Mouse (Mus musculus): ENCODE data around the gene Rbms3. TPM values are rescaled to one million over a fixed set of nuclear protein-coding genes. Genes with fewer than 3 reads are reported as not detected.

The Rbms3 gene
- polyA plus RNA-seq, 1 experiment from 2014 or later: 43.1 TPM

- no peak overlapping the region for H3K4me2 ChIP-seq (ENCODE audit: low read depth, low read length)
- H3K4me3 ChIP-seq (ENCODE audit: low read length): no peak overlapping the region
- no peaks in the 10 kb centered on the region for H3K27me3 ChIP-seq (replicated peaks; ENCODE audit: control insufficient read depth, insufficient read depth, low read length)
- peaks cover 5% of the 10 kb centered on the region; the same call in 1 of the 2 replicates for H3K4me1 ChIP-seq (ENCODE audit: control insufficient read depth, insufficient read depth, low read length)
- no peak overlapping the region for H3K27ac ChIP-seq (ENCODE audit: low read length)
- no peaks in the 10 kb centered on the region for H3K36me3 ChIP-seq (ENCODE audit: control insufficient read depth, insufficient read depth, low read length)
- H3K9ac ChIP-seq (ENCODE audit: low read depth, low read length): no peak overlapping the region
- no peaks in the 10 kb centered on the region for H3K9me3 ChIP-seq (ENCODE audit: control insufficient read depth, low read length)
- WGBS: 45% methylated on average over 8 of the region's 8 CpGs
- ATAC-seq: no peak
These were observed 552.9 kb downstream of the Rbms3 start for GRCm38 (mm10) chr9:117076785-117077184.

GRCm38 (mm10) chr9:117072433-117073099 is 557.1 kb downstream of the Rbms3 start:
- Histone ChIP-seq H3K4me3 (ENCODE audit: low read length) (no peak overlapping the region), H3K27me3 (replicated peaks; ENCODE audit: control insufficient read depth, insufficient read depth, low read length) (no peaks in the 10 kb centered on the region), H3K27ac (ENCODE audit: low read length) (no peak overlapping the region), H3K9me3 (ENCODE audit: control insufficient read depth, low read length) (no peaks in the 10 kb centered on the region), H3K4me1 (ENCODE audit: control insufficient read depth, insufficient read depth, low read length) (no peaks in the 10 kb centered on the region), H3K4me2 (ENCODE audit: low read depth, low read length) (no peak overlapping the region), H3K36me3 (ENCODE audit: control insufficient read depth, insufficient read depth, low read length) (no peaks in the 10 kb centered on the region), H3K9ac (ENCODE audit: low read depth, low read length) (no peak overlapping the region)
- 28% methylated on average over 2 of the region's 2 CpGs for WGBS
- ATAC-seq: no peak

DNA sequence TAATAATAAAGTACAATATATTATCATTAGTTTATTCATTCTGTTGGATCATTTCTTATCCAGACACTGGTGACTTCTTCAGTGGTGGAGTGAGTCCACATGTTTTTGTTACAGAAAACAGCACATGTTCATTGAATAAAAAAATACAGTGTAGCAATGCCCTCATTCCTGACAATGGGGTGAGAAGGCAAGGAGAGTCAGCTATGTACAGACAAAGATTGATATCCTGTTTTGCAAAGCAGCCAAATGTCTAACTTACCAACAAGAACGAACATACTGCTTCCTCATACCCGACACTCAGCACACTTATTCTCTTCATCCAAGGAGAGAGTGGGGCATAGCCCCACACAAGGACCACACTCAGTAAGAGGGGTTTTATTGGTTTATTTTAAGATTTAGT is 559.1 kb downstream of the Rbms3 start:
- H3K9ac ChIP-seq (ENCODE audit: low read depth, low read length): no peak overlapping the region
- H3K4me2 ChIP-seq (ENCODE audit: low read depth, low read length): no peak overlapping the region
- WGBS: 73% methylated on average over 2 of the region's 2 CpGs
- H3K27ac ChIP-seq (ENCODE audit: low read length): no peak overlapping the region
- H3K9me3 ChIP-seq (ENCODE audit: control insufficient read depth, low read length): no peaks in the 10 kb centered on the region
- no peaks in the 10 kb centered on the region for H3K36me3 ChIP-seq (ENCODE audit: control insufficient read depth, insufficient read depth, low read length)
- no peak for ATAC-seq
- H3K27me3 ChIP-seq (replicated peaks; ENCODE audit: control insufficient read depth, insufficient read depth, low read length): no peaks in the 10 kb centered on the region
- H3K4me1 ChIP-seq (ENCODE audit: control insufficient read depth, insufficient read depth, low read length): no peaks in the 10 kb centered on the region
- H3K4me3 ChIP-seq (ENCODE audit: low read length): no peak overlapping the region

DNA sequence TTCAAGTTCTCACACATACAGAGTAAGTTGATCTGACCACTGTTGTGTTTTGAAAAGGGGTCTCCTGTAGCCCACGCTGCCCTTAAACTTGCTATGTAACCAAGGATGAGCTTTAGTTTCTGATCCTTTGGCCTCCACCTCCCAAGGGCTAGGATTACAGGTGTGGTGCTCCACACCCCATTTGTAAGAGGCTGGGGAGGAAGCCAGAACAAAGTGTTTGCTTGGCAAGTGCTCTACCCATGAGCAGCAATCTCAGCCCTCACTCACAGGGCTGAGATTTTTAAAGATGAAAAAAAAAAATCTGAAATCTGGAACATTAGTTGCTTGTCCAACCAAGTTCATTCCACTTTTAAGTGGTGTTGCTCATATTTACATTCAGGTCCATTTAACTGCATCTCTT is 560.5 kb downstream of the Rbms3 start:
- no peaks in the 10 kb centered on the region for H3K9me3 ChIP-seq (ENCODE audit: control insufficient read depth, low read length)
- H3K27me3 ChIP-seq (replicated peaks; ENCODE audit: control insufficient read depth, insufficient read depth, low read length): no peaks in the 10 kb centered on the region
- no peak overlapping the region for H3K27ac ChIP-seq (ENCODE audit: low read length)
- 97% methylated on average over 1 of the region's 1 CpGs for WGBS
- H3K4me1 ChIP-seq (ENCODE audit: control insufficient read depth, insufficient read depth, low read length): no peaks in the 10 kb centered on the region
- H3K9ac ChIP-seq (ENCODE audit: low read depth, low read length): no peak overlapping the region
- no peaks in the 10 kb centered on the region for H3K36me3 ChIP-seq (ENCODE audit: control insufficient read depth, insufficient read depth, low read length)
- ATAC-seq: no peak
- H3K4me3 ChIP-seq (ENCODE audit: low read length): no peak overlapping the region
- no peak overlapping the region for H3K4me2 ChIP-seq (ENCODE audit: low read depth, low read length)

- no peaks in the 10 kb centered on the region for H3K4me1 ChIP-seq (ENCODE audit: control insufficient read depth, insufficient read depth, low read length)
- no peak overlapping the region for H3K27ac ChIP-seq (ENCODE audit: low read length)
- H3K27me3 ChIP-seq (replicated peaks; ENCODE audit: control insufficient read depth, insufficient read depth, low read length): no peaks in the 10 kb centered on the region
- H3K4me3 ChIP-seq (ENCODE audit: low read length): no peak overlapping the region
- H3K9me3 ChIP-seq (ENCODE audit: control insufficient read depth, low read length): no peaks in the 10 kb centered on the region
- H3K36me3 ChIP-seq (ENCODE audit: control insufficient read depth, insufficient read depth, low read length): no peaks in the 10 kb centered on the region
- no peak for ATAC-seq
- H3K4me2 ChIP-seq (ENCODE audit: low read depth, low read length): no peak overlapping the region
- WGBS: 87% methylated on average over 11 of the region's 11 CpGs
- H3K9ac ChIP-seq (ENCODE audit: low read depth, low read length): no peak overlapping the region
These were observed 561.9 kb downstream of the Rbms3 start for GRCm38 (mm10) chr9:117067703-117068419.

DNA sequence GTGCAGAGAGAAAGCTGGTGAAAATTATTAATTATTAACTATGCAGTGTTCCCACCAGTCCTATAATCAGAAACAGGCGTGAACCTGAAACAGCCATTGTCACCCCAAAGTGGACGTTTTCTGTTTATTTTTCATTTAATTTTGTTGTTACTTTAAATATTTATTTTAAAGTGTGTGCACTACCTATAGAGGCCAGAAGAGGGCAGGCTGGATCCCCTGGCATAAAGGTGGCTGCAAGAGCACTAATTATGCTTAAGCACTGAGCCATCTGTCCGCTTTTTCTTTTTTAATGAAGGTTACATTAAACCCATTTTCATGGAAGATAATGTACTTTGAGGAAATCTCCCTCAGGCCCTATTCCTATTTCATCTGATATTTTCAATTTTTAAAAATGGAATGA is 563.2 kb downstream of the Rbms3 start:
- H3K9me3 ChIP-seq (ENCODE audit: control insufficient read depth, low read length): no peaks in the 10 kb centered on the region
- H3K4me3 ChIP-seq (ENCODE audit: low read length): no peak overlapping the region
- no peak overlapping the region for H3K27ac ChIP-seq (ENCODE audit: low read length)
- 77% methylated on average over 3 of the region's 3 CpGs for WGBS
- no peak overlapping the region for H3K4me2 ChIP-seq (ENCODE audit: low read depth, low read length)
- ATAC-seq: no peak
- no peak overlapping the region for H3K9ac ChIP-seq (ENCODE audit: low read depth, low read length)
- H3K4me1 ChIP-seq (ENCODE audit: control insufficient read depth, insufficient read depth, low read length): no peaks in the 10 kb centered on the region
- H3K36me3 ChIP-seq (ENCODE audit: control insufficient read depth, insufficient read depth, low read length): no peaks in the 10 kb centered on the region
- no peaks in the 10 kb centered on the region for H3K27me3 ChIP-seq (replicated peaks; ENCODE audit: control insufficient read depth, insufficient read depth, low read length)

- no peaks in the 10 kb centered on the region for H3K36me3 ChIP-seq (ENCODE audit: control insufficient read depth, insufficient read depth, low read length)
- 92% methylated on average over 6 of the region's 6 CpGs for WGBS
- no peaks in the 10 kb centered on the region for H3K27me3 ChIP-seq (replicated peaks; ENCODE audit: control insufficient read depth, insufficient read depth, low read length)
- H3K27ac ChIP-seq (ENCODE audit: low read length): no peak overlapping the region
- no peaks in the 10 kb centered on the region for H3K4me1 ChIP-seq (ENCODE audit: control insufficient read depth, insufficient read depth, low read length)
- no peak overlapping the region for H3K4me2 ChIP-seq (ENCODE audit: low read depth, low read length)
- H3K9ac ChIP-seq (ENCODE audit: low read depth, low read length): no peak overlapping the region
- H3K4me3 ChIP-seq (ENCODE audit: low read length): no peak overlapping the region
- H3K9me3 ChIP-seq (ENCODE audit: control insufficient read depth, low read length): no peaks in the 10 kb centered on the region
- no peak for ATAC-seq
These were observed 564.1 kb downstream of the Rbms3 start for GRCm38 (mm10) chr9:117065601-117066000.

DNA sequence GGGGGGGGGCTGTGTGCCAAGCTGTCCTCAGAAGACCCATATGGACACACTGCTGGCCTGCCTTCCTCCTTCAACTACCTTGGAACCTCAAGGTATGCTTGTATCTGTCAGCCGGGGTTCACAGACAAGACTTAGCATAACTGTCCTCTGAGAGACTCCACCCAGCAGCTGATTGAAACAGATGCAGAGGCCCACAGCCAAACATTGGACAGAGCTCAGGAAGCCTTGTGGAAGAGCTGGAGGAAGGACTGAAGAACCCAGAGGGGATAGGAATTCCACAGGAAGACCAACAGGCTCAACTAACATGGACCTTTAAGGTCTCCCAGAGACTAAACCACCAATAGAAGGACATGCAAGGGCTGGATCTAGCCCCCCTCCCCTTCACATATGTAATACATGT is 570.1 kb downstream of the Rbms3 start:
- WGBS: 77% methylated on average over 1 of the region's 1 CpGs
- Histone ChIP-seq H3K4me2 (ENCODE audit: low read depth, low read length) (no peak overlapping the region), H3K36me3 (ENCODE audit: control insufficient read depth, insufficient read depth, low read length) (no peaks in the 10 kb centered on the region), H3K9me3 (ENCODE audit: control insufficient read depth, low read length) (no peaks in the 10 kb centered on the region), H3K4me3 (ENCODE audit: low read length) (no peak overlapping the region), H3K9ac (ENCODE audit: low read depth, low read length) (no peak overlapping the region; the same call in 1 of the 2 replicates), H3K4me1 (ENCODE audit: control insufficient read depth, insufficient read depth, low read length) (no peaks in the 10 kb centered on the region), H3K27me3 (replicated peaks; ENCODE audit: control insufficient read depth, insufficient read depth, low read length) (no peaks in the 10 kb centered on the region), H3K27ac (ENCODE audit: low read length) (no peak overlapping the region)
- ATAC-seq: no peak

DNA sequence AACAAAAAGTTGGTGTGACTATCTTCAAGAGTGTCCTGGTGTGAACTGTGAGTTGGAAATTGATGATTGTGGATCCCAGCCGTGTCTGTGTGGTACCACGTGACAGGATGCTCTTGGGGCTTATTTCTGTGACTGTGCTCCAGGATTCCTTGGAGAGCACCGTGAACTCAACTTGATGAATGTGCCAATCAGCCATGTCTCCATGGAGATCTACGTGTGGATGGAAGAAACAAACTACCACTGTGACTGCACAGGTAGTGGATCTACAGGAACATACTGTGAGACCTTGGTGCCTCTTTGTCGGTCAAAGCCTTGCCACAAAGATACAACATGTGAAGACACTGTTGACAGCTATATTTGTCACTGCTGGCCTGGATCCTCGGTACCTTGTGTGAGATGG is 570.6 kb downstream of the Rbms3 start:
- Histone ChIP-seq H3K36me3 (ENCODE audit: control insufficient read depth, insufficient read depth, low read length) (no peaks in the 10 kb centered on the region), H3K27ac (ENCODE audit: low read length) (no peak overlapping the region), H3K4me3 (ENCODE audit: low read length) (no peak overlapping the region), H3K4me1 (ENCODE audit: control insufficient read depth, insufficient read depth, low read length) (no peaks in the 10 kb centered on the region), H3K27me3 (replicated peaks; ENCODE audit: control insufficient read depth, insufficient read depth, low read length) (no peaks in the 10 kb centered on the region), H3K9me3 (ENCODE audit: control insufficient read depth, low read length) (no peaks in the 10 kb centered on the region), H3K4me2 (ENCODE audit: low read depth, low read length) (no peak overlapping the region), H3K9ac (ENCODE audit: low read depth, low read length) (no peak overlapping the region)
- no peak for ATAC-seq
- 82% methylated on average over 6 of the region's 6 CpGs for WGBS
